Mouse (Mus musculus) gastrocnemius, adult 18-20 months (tissue): ENCODE measurements around the gene Mrpl1. TPM values are rescaled to one million over a fixed set of nuclear protein-coding genes. Genes with fewer than 3 reads are reported as not detected.

ENCODE experiments used
- DNase-seq: peaks from one replicate; pipeline ENCODE4 v3.0.0; 2021; ENCODE audit warnings: low spot score
- long read RNA-seq, 2 experiments: library from polyadenylated mRNA; stranded (forward); transcript quantifications; one replicate each; pipeline ENCODE4 v2.0.0; 2021
- total RNA-seq, 2 experiments: library from RNA; stranded (reverse); gene quantifications; 2 replicates each; pipeline ENCODE4 v1.2.3; 2021

Mrpl1 gene
- total RNA-seq = 10 to 100 TPM; 20.7 to 24.9 TPM
- long read RNA-seq, experiment 1, transcript Mrpl1-201 (9 exons, 3,431 nt) = major isoform, 54 of 59 reads
- long read RNA-seq, experiment 1, partial matches to known transcripts = 1 of 59 reads
- long read RNA-seq, experiment 1, other reads (novel, unspliced or antisense) = 4 of 59 reads
- long read RNA-seq, experiment 2, transcript Mrpl1-201 (9 exons, 3,431 nt) = major isoform, 27 of 34 reads
- long read RNA-seq, experiment 2, partial matches to known transcripts = 4 of 34 reads
- long read RNA-seq, experiment 2, other reads (novel, unspliced or antisense) = 3 of 34 reads

DNA sequence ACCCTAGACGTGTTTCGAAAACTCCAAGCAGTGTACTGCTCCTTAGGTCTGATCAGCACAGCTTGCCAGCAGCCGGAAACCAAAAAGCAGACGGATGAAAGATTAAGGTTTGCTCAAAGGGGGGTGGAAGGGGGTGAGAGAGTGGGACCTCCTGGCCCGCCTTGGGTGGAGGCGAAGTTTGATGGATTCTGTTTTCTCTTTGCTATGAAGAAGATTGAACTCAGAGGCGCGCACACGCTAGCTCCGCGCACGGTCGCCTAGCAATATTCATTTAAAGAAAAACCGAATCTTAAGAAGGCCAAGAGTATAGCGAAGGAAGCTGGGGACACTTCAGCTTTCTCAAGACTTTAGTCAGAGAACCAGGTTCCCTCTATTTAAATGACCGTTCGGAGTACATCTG is at the start of gene Mrpl1:
Mrpl1 (plus strand) TSS at position 35 of the 400 bp plus-strand sequence.
- DNase-seq = peak; percentile 14

DNA sequence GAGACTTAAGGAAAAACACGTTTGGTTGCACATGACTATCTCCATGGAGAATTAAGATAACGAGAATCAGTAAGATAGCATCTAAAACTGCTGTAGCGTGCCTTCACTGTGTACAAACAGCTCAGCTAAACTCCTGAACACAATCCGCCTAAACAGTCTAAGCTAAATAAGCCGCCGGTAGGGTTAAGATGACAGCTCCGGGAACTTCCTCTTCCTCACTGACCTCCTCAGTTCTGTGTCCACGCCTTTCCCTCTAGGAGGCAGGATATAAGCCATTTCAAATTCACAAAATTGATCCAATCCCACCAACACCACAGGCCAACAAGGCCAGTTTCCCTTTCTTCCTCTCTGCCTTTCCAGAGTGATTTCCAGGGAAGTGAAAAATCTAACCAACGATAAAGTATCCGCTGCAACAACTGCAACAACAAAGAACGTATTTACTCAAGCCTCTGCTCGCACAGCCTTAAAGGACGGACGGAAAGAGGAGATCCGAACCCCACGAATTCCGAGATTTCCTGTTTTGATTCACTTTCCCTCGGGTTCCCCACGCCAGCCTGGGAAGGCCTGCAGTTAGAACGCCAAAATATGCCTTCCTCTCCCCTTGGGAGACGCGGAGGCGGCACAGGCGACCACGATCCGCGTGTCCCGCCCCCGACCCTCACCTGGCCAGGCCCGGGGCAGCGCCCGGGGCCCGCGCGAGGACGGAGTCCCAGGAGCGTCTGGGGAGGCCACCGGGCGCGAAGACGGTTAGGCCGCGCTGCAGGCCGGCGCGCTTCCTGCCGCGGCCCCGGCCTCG is 48.6 kb upstream of the Mrpl1 start:
- peak; percentile 48 for DNase-seq

GRCm38 (mm10) chr5:96161263-96161577 is 48.1 kb upstream of the Mrpl1 start:
- no peak for DNase-seq

- DNase-seq = peak; percentile 33
Observed at GRCm38 (mm10) chr5:96161578-96162398, 47.5 kb upstream of the Mrpl1 start.

DNA sequence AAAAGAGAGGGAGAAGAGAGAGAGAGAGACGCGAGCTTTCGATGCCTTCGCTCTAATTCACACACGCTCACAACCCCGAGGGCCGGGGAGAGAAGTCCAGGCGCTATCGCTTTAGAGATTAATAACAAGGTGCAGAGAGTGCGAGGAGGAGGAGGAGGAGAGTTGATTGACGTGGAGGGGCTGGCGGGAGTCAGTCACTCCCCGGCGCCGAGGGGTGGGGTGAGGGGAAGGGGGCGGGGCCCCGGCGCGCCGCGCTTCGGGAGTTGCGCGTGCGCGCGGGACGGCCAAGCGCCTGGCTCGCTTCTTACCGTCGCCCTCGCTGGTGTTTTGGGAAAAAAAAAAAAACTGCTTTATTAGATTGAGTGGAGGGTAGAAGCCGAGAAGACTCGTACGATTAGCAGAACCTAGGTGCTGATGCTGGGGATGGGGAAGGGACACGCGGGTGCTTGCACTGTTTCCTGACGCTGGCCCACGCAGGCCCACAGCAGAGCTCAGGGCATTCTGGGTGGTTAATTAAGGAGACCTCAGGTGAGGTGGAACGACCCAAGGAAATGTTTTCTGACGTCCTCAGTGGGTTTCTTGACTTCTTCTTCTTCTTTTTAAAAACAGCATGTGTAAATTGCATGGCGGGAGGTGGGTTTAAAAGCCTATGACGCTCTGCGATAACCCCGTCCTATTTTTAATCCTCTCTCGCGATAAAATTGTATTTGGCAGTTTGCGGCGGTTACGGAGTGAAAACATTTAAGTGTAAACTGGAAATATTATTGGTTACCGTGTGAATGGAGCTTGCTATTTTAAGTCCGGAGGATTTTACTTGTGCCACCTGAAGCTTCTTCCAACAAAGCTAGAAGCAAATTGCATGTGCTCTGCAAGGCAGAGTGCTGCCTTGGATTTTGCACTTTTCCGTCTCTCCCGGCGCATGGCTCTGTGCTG is 46.6 kb upstream of the Mrpl1 start:
- peak; percentile 80 for DNase-seq

- DNase-seq = no peak
Observed at GRCm38 (mm10) chr5:96163396-96164020, 45.8 kb upstream of the Mrpl1 start.

DNA sequence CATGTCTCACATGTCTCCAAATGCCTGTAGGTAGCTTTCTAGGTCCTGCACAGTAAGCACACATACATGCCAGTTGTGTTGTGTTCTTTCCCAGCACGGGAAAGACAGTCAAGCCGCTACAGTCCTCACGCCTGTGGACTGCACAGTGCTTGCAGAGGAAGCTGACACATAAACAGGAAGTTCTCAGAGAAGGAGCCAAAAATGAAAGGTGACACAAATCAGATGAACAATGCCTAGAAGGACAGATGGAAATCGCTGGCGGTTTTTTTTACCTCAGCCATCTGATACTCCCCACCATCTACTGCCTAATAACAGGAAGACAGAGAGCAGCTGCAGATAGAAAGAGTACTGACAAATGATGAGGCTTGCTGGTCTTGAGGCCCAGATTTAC is 45.3 kb upstream of the Mrpl1 start, which contains the start of gene Cnot6l:
Cnot6l (minus strand) TSS at position 151 of the 391 bp plus-strand sequence.
- no peak for DNase-seq

DNA sequence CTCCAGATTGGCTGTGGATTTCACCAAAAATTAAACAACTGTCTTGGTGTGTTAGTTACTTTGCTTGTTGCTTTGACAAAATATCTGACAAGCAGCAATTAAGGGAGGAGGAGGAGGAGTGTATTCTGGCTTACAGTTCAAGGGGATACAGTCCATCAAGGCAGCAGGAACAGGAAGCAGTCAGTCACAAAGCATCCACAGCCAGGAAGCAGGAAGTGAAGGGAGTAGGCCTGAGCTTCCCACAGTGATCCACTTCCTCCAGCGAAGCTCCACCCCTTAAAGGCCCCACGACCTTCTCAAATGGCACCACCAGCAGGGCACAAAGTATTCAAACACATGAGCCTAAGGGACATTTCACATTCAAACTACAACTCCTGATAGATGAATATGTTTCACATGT is 42.5 kb upstream of the Mrpl1 start:
- no peak for DNase-seq

DNA sequence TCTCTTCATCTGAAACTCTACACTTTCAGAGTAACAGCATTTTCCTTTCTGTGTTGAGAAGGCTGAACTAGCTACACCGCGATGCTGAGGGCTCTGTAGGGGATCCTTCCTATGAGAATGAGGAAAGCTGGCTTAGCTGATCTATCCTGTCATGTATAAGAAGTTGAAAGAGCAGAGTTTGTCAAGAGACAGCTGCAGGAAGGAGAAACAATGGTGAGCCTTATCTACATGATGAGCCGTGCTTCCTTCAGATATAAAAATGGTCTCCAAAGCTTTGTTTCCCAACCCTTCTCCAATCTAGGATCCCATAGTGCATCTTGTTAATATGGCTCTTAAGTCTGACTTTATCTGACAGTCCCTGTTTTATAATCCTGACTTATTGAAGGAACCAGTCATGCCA is 38.9 kb upstream of the Mrpl1 start:
- no peak for DNase-seq

DNA sequence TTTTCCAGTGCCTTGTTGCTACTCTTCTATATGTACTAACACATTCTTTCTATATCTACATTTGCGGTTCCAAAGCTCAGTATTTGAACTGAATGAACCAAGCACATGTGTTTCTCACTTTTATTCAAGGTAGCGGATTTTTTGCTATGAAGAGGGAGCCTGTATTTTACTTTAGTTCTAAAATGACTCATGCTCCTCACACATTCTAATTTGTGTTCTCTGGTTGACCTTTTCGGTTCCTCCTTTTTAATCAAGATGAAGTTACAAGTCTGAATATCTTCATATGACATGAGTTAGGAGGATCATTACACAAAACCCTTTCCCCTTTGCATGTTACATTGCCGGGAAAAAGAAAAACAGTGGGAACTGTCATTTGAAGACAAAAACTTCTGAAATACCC is 37.5 kb upstream of the Mrpl1 start:
- DNase-seq = no peak

GRCm38 (mm10) chr5:96176121-96176520 is 33.2 kb upstream of the Mrpl1 start:
- DNase-seq = no peak

GRCm38 (mm10) chr5:96176879-96177358 is 32.4 kb upstream of the Mrpl1 start:
- no peak for DNase-seq

DNA sequence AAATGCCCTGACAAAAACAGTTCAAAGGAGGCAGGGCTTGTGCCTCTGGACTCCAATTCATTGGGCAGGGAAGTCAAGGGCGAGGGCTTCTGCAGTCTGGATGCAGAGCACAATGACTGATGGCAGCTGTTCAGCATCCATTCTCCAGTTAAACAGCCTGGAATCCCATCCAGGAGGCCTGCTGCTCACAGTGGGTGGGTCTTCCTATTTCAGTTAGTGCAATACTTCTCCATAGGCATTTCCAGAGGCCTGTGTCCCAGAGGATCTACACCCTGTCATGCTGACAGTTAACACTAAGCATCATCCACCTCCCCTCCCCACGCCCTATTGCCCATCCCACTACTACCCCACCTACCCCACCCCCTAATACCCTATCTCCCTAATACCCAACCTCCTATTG is 26.1 kb upstream of the Mrpl1 start:
- DNase-seq = no peak

DNA sequence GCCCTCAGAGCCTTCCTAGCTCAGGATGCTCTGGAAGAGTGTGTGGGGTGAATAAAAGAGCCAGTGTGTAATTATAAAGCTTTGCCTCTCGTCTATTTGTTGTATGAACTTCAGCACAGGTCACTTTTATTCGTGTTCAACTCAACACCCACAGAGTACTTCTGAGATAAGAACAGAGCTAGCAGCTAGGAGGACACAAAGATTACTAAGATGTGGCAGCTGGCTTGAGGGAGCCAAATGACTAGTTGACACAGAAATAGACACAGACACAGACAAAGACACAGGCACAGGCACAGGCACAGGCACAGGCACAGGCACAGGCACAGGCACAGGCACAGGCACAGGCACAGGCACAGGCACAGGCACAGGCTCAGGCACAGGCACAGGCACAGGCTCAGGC is 25.3 kb upstream of the Mrpl1 start:
- DNase-seq = no peak

GRCm38 (mm10) chr5:96189761-96190160 is 19.5 kb upstream of the Mrpl1 start:
- DNase-seq = no peak

- no peak for DNase-seq
Observed at GRCm38 (mm10) chr5:96191251-96191650, 18.0 kb upstream of the Mrpl1 start.

- no peak for DNase-seq
Observed at GRCm38 (mm10) chr5:96196547-96197052, 12.7 kb upstream of the Mrpl1 start.

GRCm38 (mm10) chr5:96198271-96198670 is 11.0 kb upstream of the Mrpl1 start:
- DNase-seq = no peak

DNA sequence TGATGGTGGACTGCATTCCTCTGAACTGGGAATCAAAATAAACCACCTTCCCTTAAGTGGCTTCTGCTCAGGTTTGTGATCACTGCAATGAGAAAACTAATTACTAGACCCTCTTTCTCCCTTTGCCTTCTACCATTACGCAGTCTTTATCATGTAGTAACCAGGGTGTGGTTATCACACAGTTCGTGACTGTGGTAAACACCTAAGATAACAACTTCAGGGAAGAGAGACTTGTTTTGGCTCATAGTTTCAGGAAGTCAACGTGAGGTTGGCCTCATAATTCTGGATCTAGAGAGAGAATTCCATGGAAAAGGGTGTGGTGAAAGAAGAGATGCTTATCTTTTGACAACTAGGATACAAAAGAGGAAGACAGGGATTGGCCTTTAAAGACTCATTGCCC is 9.0 kb upstream of the Mrpl1 start:
- no peak for DNase-seq

DNA sequence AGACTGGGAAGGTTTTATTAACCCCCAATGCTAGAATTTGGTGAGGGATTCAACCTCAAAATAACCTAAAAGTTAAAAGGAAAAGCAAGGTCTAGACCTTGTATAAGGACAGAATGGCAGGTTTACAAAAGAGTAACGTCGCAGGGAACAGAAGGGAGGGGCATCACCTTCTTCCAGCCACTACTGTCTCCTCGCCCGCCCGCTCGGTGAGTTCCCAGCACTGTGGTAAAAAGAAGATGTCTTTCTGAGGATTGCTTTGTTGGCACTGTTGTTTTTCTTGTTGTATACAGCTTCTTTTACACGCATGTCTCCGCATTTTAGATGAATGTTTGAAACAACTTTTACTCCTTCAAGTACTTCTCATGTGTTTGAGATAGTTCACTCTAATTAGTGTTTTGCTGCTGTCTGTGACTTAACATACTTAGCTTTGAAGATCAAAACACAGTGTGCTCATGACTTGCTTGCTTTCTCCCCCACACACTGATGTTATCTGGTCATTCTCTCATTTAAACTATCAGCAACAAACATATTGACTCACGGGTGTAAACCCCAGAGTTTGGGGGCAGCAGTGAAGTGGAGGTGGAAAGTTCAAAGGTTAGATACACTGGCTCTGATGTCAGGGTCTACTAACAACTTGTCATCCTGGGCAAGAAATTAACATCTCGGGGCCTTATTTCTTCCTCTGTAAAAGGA is 7.7 kb upstream of the Mrpl1 start:
- DNase-seq = no peak
